In the genomic region with DNA sequence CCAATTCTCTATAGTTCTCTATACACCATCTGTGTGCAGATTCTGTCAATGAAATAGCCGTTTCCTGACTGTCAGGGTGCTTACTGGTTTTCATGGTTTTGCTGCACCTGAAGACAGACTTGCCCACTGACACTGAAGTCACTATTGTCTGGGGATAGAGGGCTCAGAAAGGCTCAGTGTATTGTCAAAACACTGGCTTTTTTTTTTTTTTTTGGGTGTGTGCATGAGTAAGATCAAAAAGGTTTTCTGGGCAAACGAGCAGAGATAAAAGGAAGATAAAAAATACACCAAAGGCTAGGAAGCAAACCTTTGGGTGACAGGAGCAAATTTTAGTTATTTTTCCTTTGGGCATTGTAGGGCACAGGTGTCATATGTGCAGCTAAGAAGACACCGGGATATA, we compare ENCODE assay signal across 11 mouse cellular contexts.
"Had no signal": no experiment of that assay in that cellular context is flagged by ENCODE, and none has a peak within 500 bp of the region (broad histone marks: within the 10 kb centered on the region; RNA-seq: fewer than 3 reads in every experiment).

No protein-coding gene starts in this region.

- DNase-seq: liver; liver, embryonic 13.5 days; liver, postnatal 0 days; lung, embryonic 14.5 days; lung, postnatal 10 days; lung, postnatal 4 days; right cerebral cortex, postnatal 14 days had no signal

- H3K27me3 ChIP-seq: liver, embryonic 13.5 days; liver, embryonic 15.5 days; midbrain, embryonic 13.5 days; midbrain, embryonic 15.5 days; neural tube, embryonic 12.5 days had no signal

- H3K9me3 ChIP-seq: liver, embryonic 15.5 days; midbrain, embryonic 15.5 days; neural tube, embryonic 12.5 days had no signal

- ATAC-seq: liver, postnatal 0 days; midbrain, embryonic 13.5 days; midbrain, embryonic 15.5 days had no signal

- H3K4me3 ChIP-seq: liver, embryonic 13.5 days; liver, embryonic 15.5 days; midbrain, embryonic 13.5 days; midbrain, embryonic 15.5 days; neural tube, embryonic 12.5 days had no signal

- H3K27ac ChIP-seq: liver, embryonic 13.5 days; liver, embryonic 15.5 days; midbrain, embryonic 13.5 days; midbrain, embryonic 15.5 days; neural tube, embryonic 12.5 days had no signal

- H3K4me1 ChIP-seq: liver, embryonic 15.5 days; midbrain, embryonic 13.5 days; midbrain, embryonic 15.5 days; neural tube, embryonic 12.5 days had no signal
